Mouse (Mus musculus): ENCODE measurements around the gene Asap3. TPM values are rescaled to one million over a fixed set of nuclear protein-coding genes. Genes with fewer than 3 reads are reported as not detected.
A peak's percentile ranks its signal among the peaks of the same experiment; 100 is the strongest.

Gene Asap3
- total and polyA plus RNA-seq, 3 experiments: 7.8 to 10.2 (median 8.6) TPM

GRCm38 (mm10) chr4:136195629-136196028 is 10.5 kb upstream of the Asap3 start:
- intact Hi-C loops (cut with DNase I): no loop called here
- H3K27ac ChIP-seq: no peak overlapping the region
- TF ChIP-seq EP300 (IDR thresholded peaks at IDR 0.05; ENCODE audit: insufficient read depth, low read depth, low read length): no peak
- no peak for TF ChIP-seq POLR2A (IDR thresholded peaks at IDR 0.05; ENCODE audit: insufficient read depth, low read depth, low read length)
- no peak for TF ChIP-seq CTCF (IDR thresholded peaks at IDR 0.05)
- H3K79me2 ChIP-seq (replicated peaks; ENCODE audit: control insufficient read depth, insufficient read depth, low read length): no peaks in the 10 kb centered on the region
- no peaks in the 10 kb centered on the region for H3K4me1 ChIP-seq (ENCODE audit: control insufficient read depth, insufficient read depth, low read length)
- WGBS: 85% methylated on average over 9 of the region's 9 CpGs
- no peaks in the 10 kb centered on the region for H3K36me3 ChIP-seq (ENCODE audit: control insufficient read depth, insufficient read depth, low read length)
- H3K4me3 ChIP-seq: no peak overlapping the region
- no peak overlapping the region for H3K9ac ChIP-seq (ENCODE audit: low read depth, low read length)
- H3K27me3 ChIP-seq (ENCODE audit: control insufficient read depth, insufficient read depth, low read length): no peaks in the 10 kb centered on the region
- DNase-seq: no peak

GRCm38 (mm10) chr4:136196201-136196600 is 10.0 kb upstream of the Asap3 start:
- H3K4me3 ChIP-seq: no peak overlapping the region
- H3K9ac ChIP-seq (ENCODE audit: low read depth, low read length): no peak overlapping the region
- H3K36me3 ChIP-seq (ENCODE audit: control insufficient read depth, insufficient read depth, low read length): no peaks in the 10 kb centered on the region
- H3K4me1 ChIP-seq (ENCODE audit: control insufficient read depth, insufficient read depth, low read length): no peaks in the 10 kb centered on the region
- no peak for DNase-seq
- intact Hi-C loops (cut with DNase I): no loop called here
- TF ChIP-seq POLR2A (IDR thresholded peaks at IDR 0.05; ENCODE audit: insufficient read depth, low read depth, low read length): no peak
- no peak for TF ChIP-seq EP300 (IDR thresholded peaks at IDR 0.05; ENCODE audit: insufficient read depth, low read depth, low read length)
- no peak for TF ChIP-seq CTCF (IDR thresholded peaks at IDR 0.05)
- H3K27me3 ChIP-seq (ENCODE audit: control insufficient read depth, insufficient read depth, low read length): no peaks in the 10 kb centered on the region
- 89% methylated on average over 10 of the region's 10 CpGs for WGBS
- no peaks in the 10 kb centered on the region for H3K79me2 ChIP-seq (replicated peaks; ENCODE audit: control insufficient read depth, insufficient read depth, low read length)
- no peak overlapping the region for H3K27ac ChIP-seq

- Histone ChIP-seq H3K27me3 (ENCODE audit: control insufficient read depth, insufficient read depth, low read length) (no peaks in the 10 kb centered on the region), H3K4me1 (ENCODE audit: control insufficient read depth, insufficient read depth, low read length) (no peaks in the 10 kb centered on the region; the same call in 1 of the 2 replicates), H3K9ac (ENCODE audit: low read depth, low read length) (no peak overlapping the region), H3K27ac (no peak overlapping the region), H3K4me3 (no peak overlapping the region), H3K79me2 (replicated peaks; ENCODE audit: control insufficient read depth, insufficient read depth, low read length) (no peaks in the 10 kb centered on the region), H3K36me3 (ENCODE audit: control insufficient read depth, insufficient read depth, low read length) (no peaks in the 10 kb centered on the region)
- no peak for DNase-seq
- intact Hi-C loops (cut with DNase I): no loop called here
- no peak for TF ChIP-seq POLR2A (IDR thresholded peaks at IDR 0.05; ENCODE audit: insufficient read depth, low read depth, low read length)
- no peak for TF ChIP-seq CTCF (IDR thresholded peaks at IDR 0.05)
- TF ChIP-seq EP300 (IDR thresholded peaks at IDR 0.05; ENCODE audit: insufficient read depth, low read depth, low read length): no peak
- 78% methylated on average over 7 of the region's 7 CpGs for WGBS
Measured at GRCm38 (mm10) chr4:136198846-136199245, 7.3 kb upstream of the Asap3 start.

- Histone ChIP-seq H3K36me3 (ENCODE audit: control insufficient read depth, insufficient read depth, low read length) (no peaks in the 10 kb centered on the region), H3K4me1 (ENCODE audit: control insufficient read depth, insufficient read depth, low read length) (no peaks in the 10 kb centered on the region; the same call in 1 of the 2 replicates), H3K79me2 (replicated peaks; ENCODE audit: control insufficient read depth, insufficient read depth, low read length) (no peaks in the 10 kb centered on the region), H3K27ac (no peak overlapping the region), H3K4me3 (no peak overlapping the region), H3K27me3 (ENCODE audit: control insufficient read depth, insufficient read depth, low read length) (no peaks in the 10 kb centered on the region), H3K9ac (ENCODE audit: low read depth, low read length) (no peak overlapping the region)
- 29% methylated on average over 9 of the region's 9 CpGs for WGBS
- intact Hi-C loops (cut with DNase I): loop anchor here (1.0 to 2.0 kb wide), 2 partner anchors 36 to 129 kb away; no protein-coding TSS in a partner anchor
- DNase-seq: peak in 1 of 2 experiments; percentile 46
- TF ChIP-seq POLR2A (IDR thresholded peaks at IDR 0.05; ENCODE audit: insufficient read depth, low read depth, low read length): no peak
- peak; percentile 68 for TF ChIP-seq EP300 (IDR thresholded peaks at IDR 0.05; ENCODE audit: insufficient read depth, low read depth, low read length)
Measured at GRCm38 (mm10) chr4:136199562-136200292, 6.4 kb upstream of the Asap3 start.

- no peak overlapping the region for H3K9ac ChIP-seq (ENCODE audit: low read depth, low read length)
- no peaks in the 10 kb centered on the region for H3K27me3 ChIP-seq (ENCODE audit: control insufficient read depth, insufficient read depth, low read length)
- peaks cover 3% of the 10 kb centered on the region for H3K4me1 ChIP-seq (ENCODE audit: control insufficient read depth, insufficient read depth, low read length)
- no peak overlapping the region for H3K4me3 ChIP-seq
- no peaks in the 10 kb centered on the region for H3K79me2 ChIP-seq (replicated peaks; ENCODE audit: control insufficient read depth, insufficient read depth, low read length)
- intact Hi-C loops (cut with DNase I): loop anchor here (1.0 kb wide), 1 partner anchor 37 kb away; no protein-coding TSS in a partner anchor
- 13% methylated on average over 9 of the region's 9 CpGs for WGBS
- H3K27ac ChIP-seq: no peak overlapping the region
- no peak for TF ChIP-seq POLR2A (IDR thresholded peaks at IDR 0.05; ENCODE audit: insufficient read depth, low read depth, low read length)
- TF ChIP-seq EP300 (IDR thresholded peaks at IDR 0.05; ENCODE audit: insufficient read depth, low read depth, low read length): peak; percentile 74
- TF ChIP-seq CTCF (IDR thresholded peaks at IDR 0.05): peak; percentile 96
- H3K36me3 ChIP-seq (ENCODE audit: control insufficient read depth, insufficient read depth, low read length): no peaks in the 10 kb centered on the region
- peak; percentile 62 to 80 for DNase-seq
Measured at GRCm38 (mm10) chr4:136202509-136202908, 3.7 kb upstream of the Asap3 start.

GRCm38 (mm10) chr4:136204775-136205174 is 1.4 kb upstream of the Asap3 start:
- no peak for TF ChIP-seq POLR2A (IDR thresholded peaks at IDR 0.05; ENCODE audit: insufficient read depth, low read depth, low read length)
- no peak for DNase-seq
- 78% methylated on average over 2 of the region's 2 CpGs for WGBS
- Histone ChIP-seq H3K4me3 (no peak overlapping the region), H3K36me3 (ENCODE audit: control insufficient read depth, insufficient read depth, low read length) (peaks cover 2% of the 10 kb centered on the region; the same call in 1 of the 2 replicates), H3K79me2 (replicated peaks; ENCODE audit: control insufficient read depth, insufficient read depth, low read length) (no peaks in the 10 kb centered on the region; the same call in 1 of the 2 replicates), H3K4me1 (ENCODE audit: control insufficient read depth, insufficient read depth, low read length) (peaks cover 5% of the 10 kb centered on the region), H3K27me3 (ENCODE audit: control insufficient read depth, insufficient read depth, low read length) (no peaks in the 10 kb centered on the region), H3K9ac (ENCODE audit: low read depth, low read length) (no peak overlapping the region), H3K27ac (no peak overlapping the region)
- intact Hi-C loops (cut with DNase I): no loop called here

Data from heart, adult 2 months (tissue).